Mouse (Mus musculus): Measurements from ENCODE around the gene Gm20388. TPM values are rescaled to one million over a fixed set of nuclear protein-coding genes. Genes with fewer than 3 reads are reported as not detected.
"Not testable (repeated sequence)": the region's sequence is repeated elsewhere in the genome, so short reads cannot be mapped to it uniquely, and the experiment has no call there.

Gm20388 gene
- polyA plus RNA-seq, 1 experiment from 2014 or later, result 7.4 TPM

DNA sequence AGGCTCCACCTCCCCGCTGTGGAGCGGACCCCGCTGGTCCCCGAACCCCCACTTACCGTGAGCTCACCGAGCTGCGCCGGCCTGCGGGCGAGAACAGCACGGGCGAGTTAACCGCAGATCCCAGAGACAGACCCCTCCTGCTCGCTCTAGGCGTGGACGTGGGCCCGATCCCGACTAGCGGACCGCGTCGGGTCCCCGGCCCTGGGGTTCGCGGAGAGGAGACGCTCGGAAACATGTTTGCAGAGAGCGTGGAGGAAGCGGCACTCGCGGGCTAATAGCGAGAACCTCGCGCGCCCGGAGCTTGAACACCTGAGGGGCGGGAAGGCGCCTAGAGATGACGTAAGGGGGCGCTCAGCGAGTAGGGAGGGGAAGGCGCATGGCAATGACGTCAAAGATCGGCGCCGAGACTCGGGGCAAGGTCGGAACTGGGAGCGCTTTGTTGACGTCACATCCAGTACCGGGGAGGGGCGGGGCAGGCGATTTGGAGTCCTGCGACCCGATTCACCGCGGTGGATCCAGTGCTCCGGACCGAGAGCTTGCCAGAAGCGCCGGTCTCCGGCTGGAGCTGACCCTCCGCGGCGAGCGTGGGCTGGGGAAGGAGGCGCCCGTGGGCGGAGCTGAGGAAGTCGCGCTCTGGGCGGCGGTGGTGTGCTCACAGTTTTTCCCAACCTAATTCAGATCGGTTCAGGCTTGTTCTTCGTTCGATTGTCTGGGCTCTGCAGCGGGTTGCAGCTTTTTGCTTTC lies 4038.5 kb downstream of the Gm20388 start, which contains the start of gene Nup133:
Nup133 (minus strand) TSS at position 324 of the 744 bp plus-strand sequence.
- Histone ChIP-seq H3K27ac (ENCODE audit: low read length) (peak within 1 kb of the TSS; percentile 94), H3K9ac (ENCODE audit: low read length) (peak within 1 kb of the TSS; percentile 93), H3K4me2 (ENCODE audit: low read depth, low read length) (peak within 1 kb of the TSS; percentile 87), H3K4me1 (ENCODE audit: control insufficient read depth, insufficient read depth, low read length) (peaks cover 6% of the 10 kb centered on the region), H3K9me3 (replicated peaks; ENCODE audit: control insufficient read depth, low read length) (no peaks in the 10 kb centered on the region), H3K36me3 (ENCODE audit: control insufficient read depth, insufficient read depth, low read length) (no peaks in the 10 kb centered on the region; the same call in 1 of the 2 replicates), H3K4me3 (replicated peaks; ENCODE audit: low read length) (peak within 1 kb of the TSS; percentile 100), H3K27me3 (ENCODE audit: control insufficient read depth, insufficient read depth, low read length) (no peaks in the 10 kb centered on the region)
- WGBS, result under 1% methylated on average over 77 of the region's 77 CpGs
- peak; percentile 90 for ATAC-seq (ENCODE audit: insufficient read depth, low FRiP score)

DNA sequence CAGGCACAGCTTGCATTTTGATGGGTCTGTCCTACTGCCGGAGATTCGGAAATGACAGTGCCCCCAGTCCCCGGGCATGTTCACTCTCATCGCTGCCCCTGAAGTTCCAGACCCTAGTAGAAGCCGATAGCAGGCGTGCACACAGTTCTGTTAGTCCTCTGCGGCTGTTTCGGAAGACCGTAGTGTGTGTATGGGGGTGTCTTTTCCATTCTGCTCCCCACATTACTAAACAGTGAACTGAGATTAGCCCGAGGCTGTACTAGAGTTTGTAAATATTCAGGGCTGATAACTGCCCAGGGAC lies 4039.0 kb downstream of the Gm20388 start:
- Histone ChIP-seq H3K36me3 (ENCODE audit: control insufficient read depth, insufficient read depth, low read length) (no peaks in the 10 kb centered on the region), H3K9ac (ENCODE audit: low read length) (peak overlapping the region; percentile 93), H3K27me3 (ENCODE audit: control insufficient read depth, insufficient read depth, low read length) (no peaks in the 10 kb centered on the region), H3K27ac (ENCODE audit: low read length) (peak overlapping the region; percentile 94), H3K9me3 (replicated peaks; ENCODE audit: control insufficient read depth, low read length) (no peaks in the 10 kb centered on the region), H3K4me2 (ENCODE audit: low read depth, low read length) (peak overlapping the region; percentile 87), H3K4me3 (replicated peaks; ENCODE audit: low read length) (peak overlapping the region; percentile 100), H3K4me1 (ENCODE audit: control insufficient read depth, insufficient read depth, low read length) (peaks cover 6% of the 10 kb centered on the region)
- ATAC-seq (ENCODE audit: insufficient read depth, low FRiP score), result peak; percentile 44
- WGBS, result under 1% methylated on average over 10 of the region's 10 CpGs

DNA sequence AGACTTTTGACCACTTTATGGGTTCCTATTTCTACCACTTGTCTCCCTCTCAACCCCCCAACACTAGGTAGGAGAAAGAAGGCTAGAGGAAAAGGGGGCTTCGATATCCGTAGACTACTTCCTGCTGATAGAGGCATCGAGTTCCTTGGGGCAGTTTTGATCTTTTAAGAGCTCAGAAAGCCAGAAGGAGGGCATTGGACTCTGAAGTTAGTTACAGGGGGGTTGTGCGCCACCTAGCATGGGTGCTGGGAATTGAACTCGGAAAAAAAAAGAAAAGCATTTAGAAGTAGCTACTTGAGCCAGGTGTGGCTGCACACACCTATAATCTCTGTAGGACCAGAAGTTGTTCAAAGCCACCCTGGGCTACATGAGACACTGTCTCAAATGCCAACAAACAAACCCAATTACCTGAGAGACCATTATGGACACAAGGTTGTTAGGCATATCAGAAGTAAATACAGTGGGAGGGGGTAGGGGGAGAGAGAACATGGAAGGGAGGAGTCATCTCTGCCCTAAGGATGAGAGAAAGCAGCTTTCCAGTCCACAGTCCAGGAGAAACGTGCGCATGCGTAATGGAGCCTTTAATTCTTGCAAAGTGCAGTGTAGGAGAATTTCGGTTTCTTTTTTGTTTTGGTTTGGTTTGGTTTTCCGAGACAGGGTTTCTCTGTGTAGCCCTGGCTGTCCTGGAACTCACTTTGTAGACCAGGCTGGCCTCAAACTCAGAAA lies 4039.6 kb downstream of the Gm20388 start:
- ATAC-seq (ENCODE audit: insufficient read depth, low FRiP score), result peak; percentile 22; the same call in 1 of the 2 replicates
- Histone ChIP-seq H3K9ac (ENCODE audit: low read length) (peak overlapping the region; percentile 93), H3K4me1 (ENCODE audit: control insufficient read depth, insufficient read depth, low read length) (peaks cover 6% of the 10 kb centered on the region), H3K27me3 (ENCODE audit: control insufficient read depth, insufficient read depth, low read length) (no peaks in the 10 kb centered on the region), H3K36me3 (ENCODE audit: control insufficient read depth, insufficient read depth, low read length) (no peaks in the 10 kb centered on the region), H3K27ac (ENCODE audit: low read length) (peak overlapping the region; percentile 94), H3K4me3 (replicated peaks; ENCODE audit: low read length) (peak overlapping the region; percentile 100), H3K9me3 (replicated peaks; ENCODE audit: control insufficient read depth, low read length) (no peaks in the 10 kb centered on the region), H3K4me2 (ENCODE audit: low read depth, low read length) (peak overlapping the region; percentile 87)
- 32% methylated on average over 10 of the region's 10 CpGs for WGBS

DNA sequence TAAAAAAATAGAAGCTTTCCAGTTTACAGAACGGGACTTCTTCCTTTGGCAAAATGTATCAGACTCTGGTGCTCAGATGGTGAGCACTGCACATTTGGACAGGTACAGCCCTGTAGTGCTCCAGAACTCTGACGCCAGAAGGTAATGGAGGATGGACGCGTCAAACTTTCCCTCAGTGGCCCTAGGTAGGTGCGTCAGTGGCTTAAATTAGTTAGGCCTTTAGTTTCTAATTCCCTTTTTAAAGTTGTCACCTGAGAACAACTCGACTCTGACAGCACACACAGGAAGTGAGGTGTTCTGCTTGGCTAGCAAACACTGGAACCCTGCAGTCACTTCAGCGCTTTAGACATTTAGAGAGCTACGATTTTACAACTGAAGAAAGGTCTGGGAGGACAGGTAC lies 4043.0 kb downstream of the Gm20388 start:
- H3K36me3 ChIP-seq (ENCODE audit: control insufficient read depth, insufficient read depth, low read length), result 0 out of 2 replicates have a peak, but pooled peaks cover 2% of the 10 kb centered on the region
- H3K27ac ChIP-seq (ENCODE audit: low read length), result no peak overlapping the region
- H3K4me3 ChIP-seq (replicated peaks; ENCODE audit: low read length), result no peak overlapping the region
- H3K4me2 ChIP-seq (ENCODE audit: low read depth, low read length), result no peak overlapping the region
- WGBS, result 82% methylated on average over 8 of the region's 8 CpGs
- H3K9ac ChIP-seq (ENCODE audit: low read length), result no peak overlapping the region
- no peaks in the 10 kb centered on the region for H3K4me1 ChIP-seq (ENCODE audit: control insufficient read depth, insufficient read depth, low read length)
- ATAC-seq (ENCODE audit: insufficient read depth, low FRiP score), result no peak
- H3K9me3 ChIP-seq (replicated peaks; ENCODE audit: control insufficient read depth, low read length), result no peaks in the 10 kb centered on the region
- H3K27me3 ChIP-seq (ENCODE audit: control insufficient read depth, insufficient read depth, low read length), result no peaks in the 10 kb centered on the region

DNA sequence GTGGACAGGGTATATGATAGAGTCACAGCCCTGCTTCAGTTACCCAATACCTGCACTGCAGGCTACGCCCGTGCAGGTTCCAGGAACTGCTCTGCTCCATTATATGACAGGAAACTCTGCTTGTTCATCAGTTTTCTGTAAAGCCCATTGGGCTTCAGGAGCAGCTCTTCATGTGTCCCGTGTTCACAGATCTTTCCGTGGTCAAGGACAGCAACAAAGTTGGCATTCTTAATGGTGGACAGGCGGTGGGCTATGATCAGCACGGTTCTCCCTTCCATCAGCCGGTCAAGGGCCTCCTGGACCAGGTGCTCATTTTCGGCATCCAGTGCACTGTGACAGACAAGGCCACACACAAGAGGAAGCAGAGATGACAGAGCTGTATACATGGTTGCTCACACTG lies 4043.6 kb downstream of the Gm20388 start:
- ATAC-seq (ENCODE audit: insufficient read depth, low FRiP score), result no peak
- Histone ChIP-seq H3K4me1 (ENCODE audit: control insufficient read depth, insufficient read depth, low read length) (no peaks in the 10 kb centered on the region), H3K27ac (ENCODE audit: low read length) (no peak overlapping the region), H3K9me3 (replicated peaks; ENCODE audit: control insufficient read depth, low read length) (no peaks in the 10 kb centered on the region), H3K27me3 (ENCODE audit: control insufficient read depth, insufficient read depth, low read length) (no peaks in the 10 kb centered on the region), H3K4me2 (ENCODE audit: low read depth, low read length) (no peak overlapping the region), H3K36me3 (ENCODE audit: control insufficient read depth, insufficient read depth, low read length) (0 out of 2 replicates have a peak, but pooled peaks cover 2% of the 10 kb centered on the region), H3K4me3 (replicated peaks; ENCODE audit: low read length) (no peak overlapping the region), H3K9ac (ENCODE audit: low read length) (no peak overlapping the region)
- 93% methylated on average over 8 of the region's 8 CpGs for WGBS

DNA sequence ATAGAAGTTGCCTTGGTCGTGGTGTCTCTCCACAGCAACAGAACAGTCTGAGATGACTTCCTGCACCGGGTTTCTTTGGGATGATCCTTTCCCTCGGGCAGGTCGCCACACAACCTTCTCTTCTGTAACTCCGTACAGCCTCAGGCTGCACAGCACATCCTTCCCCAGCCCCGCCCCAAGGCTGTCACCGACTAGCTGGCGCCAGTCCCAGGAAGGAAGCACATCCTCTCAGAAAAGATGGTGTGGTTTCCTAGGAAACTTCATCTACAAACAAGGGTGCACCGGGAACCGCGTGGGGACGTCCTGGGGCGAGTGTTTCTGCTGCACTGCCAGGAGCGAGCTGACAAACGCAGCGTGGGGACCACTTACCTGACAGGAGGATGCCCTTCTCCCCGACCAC lies 4047.5 kb downstream of the Gm20388 start:
- Histone ChIP-seq H3K9ac (ENCODE audit: low read length) (no peak overlapping the region), H3K36me3 (ENCODE audit: control insufficient read depth, insufficient read depth, low read length) (0 out of 2 replicates have a peak, but pooled peaks cover 2% of the 10 kb centered on the region), H3K4me3 (replicated peaks; ENCODE audit: low read length) (no peak overlapping the region), H3K9me3 (replicated peaks; ENCODE audit: control insufficient read depth, low read length) (no peaks in the 10 kb centered on the region), H3K4me2 (ENCODE audit: low read depth, low read length) (no peak overlapping the region), H3K4me1 (ENCODE audit: control insufficient read depth, insufficient read depth, low read length) (no peaks in the 10 kb centered on the region), H3K27ac (ENCODE audit: low read length) (no peak overlapping the region), H3K27me3 (ENCODE audit: control insufficient read depth, insufficient read depth, low read length) (no peaks in the 10 kb centered on the region)
- WGBS, result 70% methylated on average over 17 of the region's 17 CpGs
- ATAC-seq (ENCODE audit: insufficient read depth, low FRiP score), result no peak

DNA sequence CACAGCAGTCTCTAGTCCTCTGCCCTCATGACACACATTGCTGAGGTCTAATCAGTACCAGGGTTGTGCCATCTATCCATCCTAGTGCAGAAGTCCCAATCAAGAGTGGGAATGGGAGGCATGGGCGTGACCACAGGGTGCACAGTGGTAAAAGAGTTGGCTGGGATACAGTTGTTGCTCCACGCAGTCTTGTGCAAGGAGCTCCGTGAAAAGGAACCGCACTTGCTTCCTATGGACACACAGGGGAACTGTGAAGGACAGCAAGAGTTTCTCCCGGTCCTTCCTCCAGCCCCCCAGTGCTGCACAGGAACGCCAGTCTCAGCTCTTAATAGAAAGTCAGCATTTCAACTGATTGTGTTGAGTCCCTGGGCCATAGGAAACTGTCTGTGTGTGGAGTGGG lies 4048.8 kb downstream of the Gm20388 start:
- Histone ChIP-seq H3K4me1 (ENCODE audit: control insufficient read depth, insufficient read depth, low read length) (no peaks in the 10 kb centered on the region), H3K9me3 (replicated peaks; ENCODE audit: control insufficient read depth, low read length) (no peaks in the 10 kb centered on the region), H3K4me3 (replicated peaks; ENCODE audit: low read length) (no peak overlapping the region), H3K27me3 (ENCODE audit: control insufficient read depth, insufficient read depth, low read length) (no peaks in the 10 kb centered on the region), H3K9ac (ENCODE audit: low read length) (no peak overlapping the region), H3K4me2 (ENCODE audit: low read depth, low read length) (no peak overlapping the region), H3K27ac (ENCODE audit: low read length) (no peak overlapping the region), H3K36me3 (ENCODE audit: control insufficient read depth, insufficient read depth, low read length) (peaks cover 8% of the 10 kb centered on the region; the same call in 1 of the 2 replicates)
- no peak for ATAC-seq (ENCODE audit: insufficient read depth, low FRiP score)
- 92% methylated on average over 6 of the region's 6 CpGs for WGBS

DNA sequence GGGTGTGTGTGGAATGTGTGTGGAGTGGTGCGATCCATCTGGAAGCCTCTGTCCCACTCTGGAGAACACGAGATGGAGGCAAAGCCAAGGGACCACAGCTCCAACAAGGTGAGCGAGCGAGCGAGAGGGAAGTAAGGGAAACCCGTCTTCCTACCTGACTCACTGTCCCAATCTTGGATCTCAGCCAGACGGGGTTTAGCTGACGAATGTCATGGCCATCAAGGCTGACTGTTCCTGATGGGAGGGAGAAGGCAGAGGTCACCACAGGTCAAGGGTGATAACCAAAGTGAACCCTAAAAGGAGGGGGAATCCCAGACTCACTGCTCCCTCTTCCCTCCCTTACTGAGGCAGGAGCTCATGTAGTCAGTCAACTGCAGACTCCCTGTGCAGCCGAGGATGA lies 4049.4 kb downstream of the Gm20388 start:
- peaks cover 8% of the 10 kb centered on the region; the same call in 1 of the 2 replicates for H3K36me3 ChIP-seq (ENCODE audit: control insufficient read depth, insufficient read depth, low read length)
- WGBS, result 85% methylated on average over 9 of the region's 9 CpGs
- no peak for ATAC-seq (ENCODE audit: insufficient read depth, low FRiP score)

DNA sequence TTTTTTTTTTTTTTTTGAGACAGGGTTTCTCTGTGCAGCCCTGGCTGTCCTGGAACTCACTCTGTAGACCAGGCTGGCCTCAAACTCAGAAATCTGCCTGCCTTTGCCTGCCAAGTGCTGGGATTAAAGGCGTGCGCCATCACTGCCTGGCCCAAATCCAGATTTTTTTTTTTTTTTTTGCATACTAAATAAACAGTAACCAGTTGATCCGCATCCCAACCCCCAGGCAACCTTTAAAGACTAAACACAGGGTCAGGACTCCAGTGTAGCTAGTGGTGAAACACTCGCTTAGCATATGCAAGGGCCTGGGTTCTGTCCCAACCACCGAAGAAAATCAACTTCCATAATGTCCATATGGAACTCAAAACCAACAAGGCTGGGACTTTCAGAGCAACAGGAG lies 4049.9 kb downstream of the Gm20388 start:
- WGBS, result 64% methylated on average over 5 of the region's 5 CpGs
- H3K36me3 ChIP-seq (ENCODE audit: control insufficient read depth, insufficient read depth, low read length), result not testable (repeated sequence)

More for the DNA sequence above, 4049.4 kb downstream of the Gm20388 start:
- no peak overlapping the region for H3K4me2 ChIP-seq (ENCODE audit: low read depth, low read length)
- H3K9ac ChIP-seq (ENCODE audit: low read length), result no peak overlapping the region
- H3K4me3 ChIP-seq (replicated peaks; ENCODE audit: low read length), result no peak overlapping the region
- no peak overlapping the region for H3K27ac ChIP-seq (ENCODE audit: low read length)
- H3K9me3 ChIP-seq (replicated peaks; ENCODE audit: control insufficient read depth, low read length), result no peaks in the 10 kb centered on the region
- H3K4me1 ChIP-seq (ENCODE audit: control insufficient read depth, insufficient read depth, low read length), result no peaks in the 10 kb centered on the region
- H3K27me3 ChIP-seq (ENCODE audit: control insufficient read depth, insufficient read depth, low read length), result no peaks in the 10 kb centered on the region

More for the DNA sequence above, 4049.9 kb downstream of the Gm20388 start:
- not testable (repeated sequence) for H3K9me3 ChIP-seq (replicated peaks; ENCODE audit: control insufficient read depth, low read length); H3K4me1 ChIP-seq (ENCODE audit: control insufficient read depth, insufficient read depth, low read length); ATAC-seq (ENCODE audit: insufficient read depth, low FRiP score); H3K27me3 ChIP-seq (ENCODE audit: control insufficient read depth, insufficient read depth, low read length); H3K4me2 ChIP-seq (ENCODE audit: low read depth, low read length); H3K4me3 ChIP-seq (replicated peaks; ENCODE audit: low read length); H3K9ac ChIP-seq (ENCODE audit: low read length); H3K27ac ChIP-seq (ENCODE audit: low read length)
